15 mouse cellular contexts compared by ENCODE assay signal in the genomic region with DNA sequence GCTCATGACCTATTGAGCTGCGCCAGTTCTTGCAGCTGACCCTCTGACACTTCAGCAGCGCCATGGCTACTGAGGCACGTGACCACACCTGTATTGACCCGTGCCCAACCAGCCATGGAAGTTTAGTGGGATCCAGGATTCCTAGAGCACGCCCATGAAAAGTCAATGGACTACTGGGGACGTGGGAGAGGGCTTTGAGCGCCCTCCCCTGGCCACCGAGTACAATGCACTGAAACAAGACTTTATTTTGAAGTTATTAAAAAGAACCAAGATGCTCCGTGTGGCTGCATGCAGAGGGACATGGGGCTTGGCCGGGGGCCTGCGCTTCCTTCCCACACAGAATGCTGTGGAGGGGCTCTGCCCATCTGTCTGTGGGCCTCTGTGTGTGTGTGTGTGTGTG. TPM values are rescaled to one million over a fixed set of nuclear protein-coding genes. Genes with fewer than 3 reads are reported as not detected.
DNase-seq lines count a peak whose midpoint lies in the region; ATAC-seq and TF ChIP-seq lines count a peak whose summit lies in the region.
"Had no signal": no experiment of that assay in that cellular context is flagged by ENCODE, and none has a peak within 500 bp of the region (broad histone marks: within the 10 kb centered on the region; RNA-seq: fewer than 3 reads in every experiment).

No protein-coding gene starts in this region.

- intact Hi-C loops in left cerebral cortex, adult 2 months (cut with DNase I), result no loop called here

- no peak overlapping the region for H3K4me3 ChIP-seq in left cerebral cortex, adult 2 months
- no peak overlapping the region for H3K4me3 ChIP-seq in ES-Bruce4 (ENCODE audit: low read depth, low read length)
- H3K4me3 ChIP-seq: embryonic facial prominence, embryonic 15.5 days; limb, embryonic 12.5 days; midbrain, embryonic 15.5 days had no signal

- DNase-seq in left cerebral cortex, adult 2 months (ENCODE audit: extremely low spot score in 1 of 2, low spot score in 2 of 2), result no peak
- no peak for DNase-seq in left cerebral cortex, adult 18-20 months (ENCODE audit: low spot score in 2 of 2)
- peak; percentile 43 for DNase-seq in A20 (ENCODE audit: low read depth, low spot score)
- peak; percentile 49 for DNase-seq in brain, adult 2 months (ENCODE audit: low read depth, low spot score)
- DNase-seq in thymus, postnatal 14 days, result no peak
- DNase-seq: heart, adult 11 months; heart, postnatal 14 days; kidney, adult 11 months; right cerebral cortex, postnatal 25 days had no signal

- H3K4me1 ChIP-seq in ES-Bruce4 (ENCODE audit: control insufficient read depth, insufficient read depth, low read length), result peaks cover 4% of the 10 kb centered on the region

- TF ChIP-seq POLR2A in ES-Bruce4 (IDR thresholded peaks at IDR 0.05; ENCODE audit: insufficient read depth, low read length), result no peak

- H3K27ac ChIP-seq in left cerebral cortex, adult 2 months, result no peak overlapping the region
- no peak overlapping the region for H3K27ac ChIP-seq in ES-Bruce4 (ENCODE audit: insufficient read depth, low read length)
- H3K27ac ChIP-seq: embryonic facial prominence, embryonic 15.5 days; limb, embryonic 12.5 days; midbrain, embryonic 15.5 days had no signal

- no peaks in the 10 kb centered on the region for H3K9me3 ChIP-seq in ES-Bruce4 (replicated peaks; ENCODE audit: control insufficient read depth, insufficient read depth, low read length, poor library complexity, severe bottlenecking)
- H3K9me3 ChIP-seq: embryonic facial prominence, embryonic 15.5 days; midbrain, embryonic 15.5 days had no signal

- H3K36me3 ChIP-seq in ES-Bruce4 (ENCODE audit: control insufficient read depth, insufficient read depth, low read length, poor library complexity, severe bottlenecking), result no peaks in the 10 kb centered on the region
- H3K36me3 ChIP-seq: embryonic facial prominence, embryonic 15.5 days; limb, embryonic 12.5 days; midbrain, embryonic 15.5 days had no signal

- H3K27me3 ChIP-seq in ES-Bruce4 (ENCODE audit: control insufficient read depth, insufficient read depth, low read length, poor library complexity, severe bottlenecking), result no peaks in the 10 kb centered on the region

- TF ChIP-seq CTCF in left cerebral cortex, adult 2 months (IDR thresholded peaks at IDR 0.05), result peak; percentile 60
- peak; percentile 74 for TF ChIP-seq CTCF in ES-Bruce4 (IDR thresholded peaks at IDR 0.05; ENCODE audit: low read depth, low read length)

- TF ChIP-seq EP300 in ES-Bruce4 (IDR thresholded peaks at IDR 0.05; ENCODE audit: insufficient read depth, low read depth, low read length), result no peak

- no peak for ATAC-seq in CD4-positive, CD25-positive, alpha-beta regulatory T cell, adult 4 months
- ATAC-seq: midbrain, embryonic 15.5 days had no signal

- H3K9ac ChIP-seq in ES-Bruce4 (ENCODE audit: low read depth, poor library complexity, severe bottlenecking), result no peak overlapping the region
- H3K9ac ChIP-seq: embryonic facial prominence, embryonic 15.5 days; limb, embryonic 12.5 days; midbrain, embryonic 15.5 days had no signal

RNA-seq across cellular contexts. Expression of gene Tmem54, which starts 6.0 kb away (rescaled TPM):
- total RNA-seq in left cerebral cortex, adult 2 months (2021), result not detected
- not detected for total RNA-seq in left cerebral cortex, adult 18-20 months (2021)
- polyA plus RNA-seq in ES-Bruce4 (2011; ENCODE audit: insufficient read depth, insufficient read length, low read depth, missing spikeins), result 6.9 and 8.9 TPM in 2 replicates
- polyA plus RNA-seq in CD4-positive, CD25-positive, alpha-beta regulatory T cell, adult 4 months (2017; shearing (Covaris generic)), result not detected
- total RNA-seq: heart, postnatal 14 days had no signal
- polyA plus RNA-seq: midbrain, embryonic 15.5 days; neural tube, embryonic 14.5 days had no signal

RNA-seq across cellular contexts. Expression of gene Hpca, which starts 10.5 kb away (rescaled TPM):
- total RNA-seq in left cerebral cortex, adult 2 months (2021), result 100 to 1,000 TPM; 650 to 692 TPM
- 100 to 1,000 TPM; 684 to 738 TPM for total RNA-seq in left cerebral cortex, adult 18-20 months (2021)
- polyA plus RNA-seq in ES-Bruce4 (2011; ENCODE audit: insufficient read depth, insufficient read length, low read depth, missing spikeins), result 0.88 and 1.5 TPM in 2 replicates
- polyA plus RNA-seq in CD4-positive, CD25-positive, alpha-beta regulatory T cell, adult 4 months (2017; shearing (Covaris generic)), result not detected

RNA-seq across cellular contexts. Expression of gene Fndc5, which starts 25.4 kb away (rescaled TPM):
- total RNA-seq in left cerebral cortex, adult 2 months (2021), result 10 to 100 TPM; 54.0 to 58.1 TPM
- 10 to 100 TPM; 55.0 to 63.3 TPM for total RNA-seq in left cerebral cortex, adult 18-20 months (2021)
- 2.7 and 3.3 TPM in 2 replicates for polyA plus RNA-seq in ES-Bruce4 (2011; ENCODE audit: insufficient read depth, insufficient read length, low read depth, missing spikeins)
- under 1 TPM; 0.27 to 0.28 TPM for polyA plus RNA-seq in CD4-positive, CD25-positive, alpha-beta regulatory T cell, adult 4 months (2017; shearing (Covaris generic))

RNA-seq across cellular contexts. Expression of gene Rnf19b, which starts 53.3 kb away (rescaled TPM):
- total RNA-seq in left cerebral cortex, adult 2 months (2021), result 10 to 100 TPM; 52.6 to 57.7 TPM
- 10 to 100 TPM; 54.7 to 59.3 TPM for total RNA-seq in left cerebral cortex, adult 18-20 months (2021)
- polyA plus RNA-seq in ES-Bruce4 (2011; ENCODE audit: insufficient read depth, insufficient read length, low read depth, missing spikeins), result 38.8 and 43.4 TPM in 2 replicates
- polyA plus RNA-seq in CD4-positive, CD25-positive, alpha-beta regulatory T cell, adult 4 months (2017; shearing (Covaris generic)), result 10 to 100 TPM; 10.2 to 17.1 TPM

Comparison
In these comparisons a context has a peak if more than half of its experiments do, and no peak if none do; other contexts are left out.
1. DNase-seq: peak in A20 (single experiment) and brain, adult 2 months (single experiment); none in left cerebral cortex, adult 2 months (0 of 2), left cerebral cortex, adult 18-20 months (0 of 2) and thymus, postnatal 14 days (single experiment).